Mouse (Mus musculus) heart, adult 9 months (tissue): ENCODE results near the gene Cdx2.

Source experiments
- DNase-seq, 2 experiments: peaks; one replicate each; pipeline ENCODE4 v3.0.0; 2022; ENCODE audit warnings: low spot score in 2 of 2

The Cdx2 gene

GRCm38 (mm10) chr5:147315432-147316075 lies 8.5 kb upstream of the Cdx2 start:
- no peak for DNase-seq

- no peak for DNase-seq
Measured at GRCm38 (mm10) chr5:147314646-147315431, 7.8 kb upstream of the Cdx2 start.

GRCm38 (mm10) chr5:147312830-147313685 lies 6.0 kb upstream of the Cdx2 start:
- no peak for DNase-seq

- DNase-seq, result no peak
Measured at GRCm38 (mm10) chr5:147309786-147310185, 2.7 kb upstream of the Cdx2 start.

- DNase-seq, result no peak
Measured at GRCm38 (mm10) chr5:147308451-147308850, 1.4 kb upstream of the Cdx2 start.

GRCm38 (mm10) chr5:147307398-147307785 lies 322 bp upstream of the Cdx2 start:
- DNase-seq, result no peak

GRCm38 (mm10) chr5:147305856-147306637 lies 1.0 kb downstream of the Cdx2 start:
- no peak for DNase-seq

GRCm38 (mm10) chr5:147305166-147305565 lies 1.9 kb downstream of the Cdx2 start:
- DNase-seq, result no peak

GRCm38 (mm10) chr5:147304276-147305155 lies 2.6 kb downstream of the Cdx2 start:
- DNase-seq, result no peak

- no peak for DNase-seq
Measured at GRCm38 (mm10) chr5:147302746-147303400, 4.2 kb downstream of the Cdx2 start.

GRCm38 (mm10) chr5:147302141-147302540 lies 4.9 kb downstream of the Cdx2 start:
- no peak for DNase-seq

GRCm38 (mm10) chr5:147301781-147302070 lies 5.3 kb downstream of the Cdx2 start:
- DNase-seq, result no peak

- no peak for DNase-seq
Measured at GRCm38 (mm10) chr5:147300917-147301780, 5.9 kb downstream of the Cdx2 start.

- DNase-seq, result no peak
Measured at GRCm38 (mm10) chr5:147300001-147300363, 7.1 kb downstream of the Cdx2 start.

GRCm38 (mm10) chr5:147299255-147300000 lies 7.6 kb downstream of the Cdx2 start:
- DNase-seq, result no peak

- no peak for DNase-seq
Measured at GRCm38 (mm10) chr5:147297249-147297648, 9.8 kb downstream of the Cdx2 start.

GRCm38 (mm10) chr5:147294121-147294520 lies 12.9 kb downstream of the Cdx2 start:
- no peak for DNase-seq

- peak in 1 of 2 experiments; percentile 14 for DNase-seq
Measured at GRCm38 (mm10) chr5:147293127-147293910, 13.8 kb downstream of the Cdx2 start.
